Mouse (Mus musculus) lung, postnatal 0 days (tissue): ENCODE data around the gene Gabrb1.

Source experiments
- CTCF ChIP-seq: IDR thresholded peaks from 2 replicates; pipeline ENCODE4 v1.5.1; 2016; ENCODE audit warnings: antibody characterized with exemption, mild to moderate bottlenecking
- EP300 ChIP-seq: IDR thresholded peaks from 2 replicates; pipeline ENCODE4 v1.6.1; 2016; ENCODE audit warnings: antibody characterized with exemption, mild to moderate bottlenecking, control low read depth

GRCm38 (mm10) chr5:71753966-71754365, 96.1 kb downstream of the Gabrb1 start:
- TF ChIP-seq CTCF (no peak), EP300 (no peak)
